Mouse (Mus musculus): ENCODE data around the gene Sos1. TPM values are rescaled to one million over a fixed set of nuclear protein-coding genes. Genes with fewer than 3 reads are reported as not detected.

Gene Sos1
- polyA plus RNA-seq, 1 experiment from 2014 or later: 6.4 TPM

- H3K4me2 ChIP-seq (replicated peaks): no peak overlapping the region
- H3K27ac ChIP-seq: no peak overlapping the region
- H3K9ac ChIP-seq: no peak overlapping the region
Measured at GRCm38 (mm10) chr17:80347234-80347633, 133.0 kb downstream of the Sos1 start.

GRCm38 (mm10) chr17:80346591-80347125, 133.6 kb downstream of the Sos1 start:
- Histone ChIP-seq H3K27me3 (no peaks in the 10 kb centered on the region), H3K9me3 (no peaks in the 10 kb centered on the region), H3K27ac (no peak overlapping the region), H3K9ac (no peak overlapping the region), H3K4me2 (replicated peaks) (no peak overlapping the region), H3K4me1 (peaks cover 4% of the 10 kb centered on the region; the same call in 1 of the 2 replicates), H3K36me3 (no peaks in the 10 kb centered on the region), H3K4me3 (no peak overlapping the region)
- WGBS: 39% methylated on average over 11 of the region's 11 CpGs
- no peak for ATAC-seq (ENCODE audit: insufficient number of reproducible peaks, insufficient read depth, low FRiP score, low TSS enrichment)

More at GRCm38 (mm10) chr17:80347234-80347633, 133.0 kb downstream of the Sos1 start:
- 20% methylated on average over 6 of the region's 6 CpGs for WGBS
- peaks cover 4% of the 10 kb centered on the region; the same call in 1 of the 2 replicates for H3K4me1 ChIP-seq
- no peak for ATAC-seq (ENCODE audit: insufficient number of reproducible peaks, insufficient read depth, low FRiP score, low TSS enrichment)
- no peak overlapping the region for H3K4me3 ChIP-seq
- no peaks in the 10 kb centered on the region for H3K9me3 ChIP-seq
- H3K36me3 ChIP-seq: no peaks in the 10 kb centered on the region
- H3K27me3 ChIP-seq: no peaks in the 10 kb centered on the region

- 61% methylated on average over 4 of the region's 4 CpGs for WGBS
- Histone ChIP-seq H3K36me3 (no peaks in the 10 kb centered on the region), H3K4me3 (no peak overlapping the region), H3K27ac (no peak overlapping the region), H3K27me3 (no peaks in the 10 kb centered on the region), H3K9ac (no peak overlapping the region), H3K9me3 (no peaks in the 10 kb centered on the region), H3K4me1 (peaks cover 4% of the 10 kb centered on the region; the same call in 1 of the 2 replicates), H3K4me2 (replicated peaks) (no peak overlapping the region)
- ATAC-seq (ENCODE audit: insufficient number of reproducible peaks, insufficient read depth, low FRiP score, low TSS enrichment): no peak
Measured at GRCm38 (mm10) chr17:80345277-80345676, 135.0 kb downstream of the Sos1 start.

Other genes with a start within 250 kb of the Sos1 start
- gene Morn2, start 190.2 kb downstream of the Sos1 start, polyA plus RNA-seq (2016; fragmentation: Nextera tagmentation; extraction: Ambion mirVana): 21.2 and 24.1 TPM in 2 replicates
- gene Dhx57, start 190.0 kb downstream of the Sos1 start, polyA plus RNA-seq (2016; fragmentation: Nextera tagmentation; extraction: Ambion mirVana): 29.5 and 30.7 TPM in 2 replicates
- gene Arhgef33, start 173.0 kb downstream of the Sos1 start, polyA plus RNA-seq (2016; fragmentation: Nextera tagmentation; extraction: Ambion mirVana): 1.2 and 1.7 TPM in 2 replicates
- gene Gm10190, start 106.9 kb downstream of the Sos1 start, polyA plus RNA-seq (2016; fragmentation: Nextera tagmentation; extraction: Ambion mirVana): 1.6 and 4.7 TPM in 2 replicates
- 1.8 and 1.9 TPM in 2 replicates for gene Cdkl4, start 97.4 kb upstream of the Sos1 start, polyA plus RNA-seq (2016; fragmentation: Nextera tagmentation; extraction: Ambion mirVana)
- gene Map4k3, start 248.0 kb upstream of the Sos1 start, polyA plus RNA-seq (2016; fragmentation: Nextera tagmentation; extraction: Ambion mirVana): 34.7 and 37.0 TPM in 2 replicates

Data from embryonic facial prominence, embryonic 12.5 days (tissue).